Mouse (Mus musculus): Measurements from ENCODE around the gene Pex6.

DNA sequence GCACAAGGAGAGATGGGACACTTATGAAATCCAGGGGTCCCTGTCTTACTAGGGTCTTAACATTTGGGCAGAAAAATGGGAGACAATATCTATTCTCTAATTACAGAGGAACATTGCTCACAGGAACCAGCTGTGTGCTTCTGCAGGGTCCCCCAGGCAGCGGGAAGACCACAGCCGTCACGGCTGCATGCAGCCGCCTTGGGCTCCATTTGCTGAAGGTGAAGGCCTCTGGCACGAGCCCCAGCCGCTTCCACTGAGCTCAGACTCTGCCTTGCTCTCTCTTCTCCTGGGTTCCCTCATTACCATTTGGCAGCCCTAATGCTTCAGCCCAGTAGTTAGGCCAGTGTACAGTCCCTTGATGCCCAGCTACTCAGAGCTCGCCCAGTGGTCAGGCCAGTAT, 9.8 kb downstream of the Pex6 start:
- no peak for TF ChIP-seq CTCF (IDR thresholded peaks at IDR 0.05; ENCODE audit: low read depth)
- TF ChIP-seq EP300 (IDR thresholded peaks at IDR 0.05; ENCODE audit: low read depth): no peak
